Mouse (Mus musculus) liver, adult 2 months (tissue): ENCODE data around the gene Elmod3.

Experiments
- CTCF ChIP-seq: fragments of 200-500 bp; IDR thresholded peaks from 2 replicates; pipeline ENCODE4 v1.5.1; 2011; ENCODE audit warnings: low read depth, low read length, control low read depth
- POLR2A ChIP-seq: fragments of 200-500 bp; IDR thresholded peaks from 2 replicates; pipeline ENCODE4 v1.6.1; 2011; ENCODE audit warnings: low read length, control low read depth; ENCODE audit not compliant: insufficient read depth; ENCODE audit errors: extremely low read depth

- no peak for TF ChIP-seq POLR2A
- TF ChIP-seq CTCF = no peak
These were observed 4.3 kb downstream of the Elmod3 start for GRCm38 (mm10) chr6:72593914-72594313.
